Comparison of ENCODE assay signal across 25 mouse cellular contexts in genomic region chr19:4129462-4129861, GRCm38 (mm10). TPM values are rescaled to one million over a fixed set of nuclear protein-coding genes. Genes with fewer than 3 reads are reported as not detected.
DNase-seq lines count a peak whose midpoint lies in the region; ATAC-seq and TF ChIP-seq lines count a peak whose summit lies in the region.
"Had no signal": no experiment of that assay in that cellular context is flagged by ENCODE, and none has a peak within 500 bp of the region (broad histone marks: within the 10 kb centered on the region; RNA-seq: fewer than 3 reads in every experiment).

No protein-coding gene starts in this region.

- H3K4me1 ChIP-seq in embryonic facial prominence, embryonic 13.5 days, result peaks cover 20% of the 10 kb centered on the region
- peaks cover 28% of the 10 kb centered on the region for H3K4me1 ChIP-seq in embryonic facial prominence, embryonic 10.5 days
- peaks cover 21% of the 10 kb centered on the region for H3K4me1 ChIP-seq in heart, embryonic 15.5 days (replicated peaks)
- peaks cover 78% of the 10 kb centered on the region for H3K4me1 ChIP-seq in liver, embryonic 13.5 days (replicated peaks)

- DNase-seq in embryonic facial prominence, embryonic 10.5 days (ENCODE audit: low spot score), result no peak
- DNase-seq in heart, adult 9 months (ENCODE audit: low spot score in 2 of 2), result no peak
- no peak for DNase-seq in liver, embryonic 13.5 days
- DNase-seq in liver, result no peak
- no peak for DNase-seq in embryo, embryonic 11 days
- DNase-seq: adrenal gland, postnatal 14 days; cerebellum, adult 8-10 months; cerebellum, postnatal 36 days; kidney, postnatal 36 days; layer of hippocampus, postnatal 36 days; lung, adult 18-20 months; lung, postnatal 10 days; retina, postnatal 1 day; right cerebral cortex, postnatal 25 days; spleen, adult 18-20 months had no signal

- no peak for ATAC-seq in embryonic facial prominence, embryonic 13.5 days (ENCODE audit: insufficient number of reproducible peaks, insufficient read depth, low FRiP score, low TSS enrichment, low read depth)
- ATAC-seq in heart, embryonic 15.5 days (replicated peaks; ENCODE audit: insufficient number of reproducible peaks, insufficient read depth, low FRiP score, low read depth), result no peak
- ATAC-seq in liver, embryonic 13.5 days (ENCODE audit: low read depth), result no peak
- ATAC-seq: forebrain, embryonic 13.5 days had no signal

- no peak overlapping the region for H3K27ac ChIP-seq in embryonic facial prominence, embryonic 13.5 days
- no peak overlapping the region for H3K27ac ChIP-seq in embryonic facial prominence, embryonic 10.5 days (replicated peaks)
- peak overlapping the region; percentile 35; the same call in 1 of the 2 replicates for H3K27ac ChIP-seq in heart, embryonic 15.5 days
- peak overlapping the region; percentile 91 for H3K27ac ChIP-seq in liver, embryonic 13.5 days
- H3K27ac ChIP-seq: forebrain, embryonic 13.5 days; hindbrain, embryonic 14.5 days; midbrain, embryonic 12.5 days; neural tube, embryonic 13.5 days had no signal

- no peaks in the 10 kb centered on the region for H3K9me3 ChIP-seq in embryonic facial prominence, embryonic 13.5 days
- no peaks in the 10 kb centered on the region for H3K9me3 ChIP-seq in embryonic facial prominence, embryonic 10.5 days
- no peaks in the 10 kb centered on the region for H3K9me3 ChIP-seq in heart, embryonic 15.5 days (replicated peaks)
- H3K9me3 ChIP-seq in liver, embryonic 13.5 days (replicated peaks), result no peaks in the 10 kb centered on the region
- H3K9me3 ChIP-seq: forebrain, embryonic 13.5 days; midbrain, embryonic 12.5 days; neural tube, embryonic 13.5 days had no signal

- 0 out of 2 replicates have a peak overlapping the region, but pooled peaks have one; percentile 11 for H3K9ac ChIP-seq in embryonic facial prominence, embryonic 13.5 days
- H3K9ac ChIP-seq in heart, embryonic 15.5 days, result no peak overlapping the region
- H3K9ac ChIP-seq in liver, embryonic 13.5 days, result peak overlapping the region; percentile 77
- H3K9ac ChIP-seq: forebrain, embryonic 13.5 days; hindbrain, embryonic 14.5 days; midbrain, embryonic 12.5 days; neural tube, embryonic 13.5 days had no signal

- H3K27me3 ChIP-seq in embryonic facial prominence, embryonic 13.5 days, result no peaks in the 10 kb centered on the region
- no peaks in the 10 kb centered on the region for H3K27me3 ChIP-seq in embryonic facial prominence, embryonic 10.5 days (replicated peaks; ENCODE audit: low read depth, poor library complexity, severe bottlenecking)
- H3K27me3 ChIP-seq in heart, embryonic 15.5 days, result no peaks in the 10 kb centered on the region
- no peaks in the 10 kb centered on the region for H3K27me3 ChIP-seq in liver, embryonic 13.5 days
- H3K27me3 ChIP-seq in myocyte (ENCODE audit: control insufficient read depth, insufficient read depth, insufficient read length), result no peaks in the 10 kb centered on the region
- H3K27me3 ChIP-seq: forebrain, embryonic 13.5 days; midbrain, embryonic 12.5 days; neural tube, embryonic 13.5 days had no signal

- no peak overlapping the region for H3K4me2 ChIP-seq in embryonic facial prominence, embryonic 13.5 days
- no peak overlapping the region for H3K4me2 ChIP-seq in heart, embryonic 15.5 days
- H3K4me2 ChIP-seq in liver, embryonic 13.5 days, result peak overlapping the region; percentile 68
- H3K4me2 ChIP-seq in myocyte (ENCODE audit: low read depth), result peak overlapping the region; percentile 48
- H3K4me2 ChIP-seq: forebrain, embryonic 13.5 days; hindbrain, embryonic 14.5 days; midbrain, embryonic 12.5 days; neural tube, embryonic 13.5 days had no signal

- no peak overlapping the region for H3K4me3 ChIP-seq in embryonic facial prominence, embryonic 13.5 days
- no peak overlapping the region for H3K4me3 ChIP-seq in embryonic facial prominence, embryonic 10.5 days
- no peak overlapping the region for H3K4me3 ChIP-seq in heart, embryonic 15.5 days
- H3K4me3 ChIP-seq in liver, embryonic 13.5 days (replicated peaks), result no peak overlapping the region
- H3K4me3 ChIP-seq in myocyte, result no peak overlapping the region
- H3K4me3 ChIP-seq: forebrain, embryonic 13.5 days; midbrain, embryonic 12.5 days; neural tube, embryonic 13.5 days had no signal

- 95% methylated on average over 7 of the region's 7 CpGs for WGBS in embryonic facial prominence, embryonic 13.5 days
- WGBS in embryonic facial prominence, embryonic 10.5 days, result 93% methylated on average over 7 of the region's 7 CpGs
- 94% methylated on average over 7 of the region's 7 CpGs for WGBS in heart, embryonic 15.5 days
- 91% methylated on average over 7 of the region's 7 CpGs for WGBS in liver, embryonic 13.5 days (ENCODE audit: insufficient replicate concordance)

- no peak overlapping the region for H3ac ChIP-seq in myocyte (ENCODE audit: control insufficient read depth, insufficient read length)

- H3K79me2 ChIP-seq in myocyte (ENCODE audit: control insufficient read depth, insufficient read depth), result peaks cover 17% of the 10 kb centered on the region

- H3K36me3 ChIP-seq in embryonic facial prominence, embryonic 13.5 days, result peaks cover 54% of the 10 kb centered on the region
- H3K36me3 ChIP-seq in embryonic facial prominence, embryonic 10.5 days (replicated peaks), result peaks cover 65% of the 10 kb centered on the region
- peaks cover 33% of the 10 kb centered on the region for H3K36me3 ChIP-seq in heart, embryonic 15.5 days
- H3K36me3 ChIP-seq in liver, embryonic 13.5 days, result peaks cover 53% of the 10 kb centered on the region
- peaks cover 18% of the 10 kb centered on the region for H3K36me3 ChIP-seq in myocyte (ENCODE audit: control insufficient read depth, insufficient read depth)

- TF ChIP-seq POLR2A in myocyte (IDR thresholded peaks at IDR 0.05; ENCODE audit: insufficient read length, low read depth), result no peak

TF ChIP-seq in myocyte, 11 proteins besides CTCF, POLR2A, EP300 and RAD21:
- TF ChIP-seq REST (IDR thresholded peaks at IDR 0.05; ENCODE audit: insufficient read depth, insufficient read length) (no peak), MYOD1 (IDR thresholded peaks at IDR 0.05; ENCODE audit: control insufficient read depth in 1 of 3, insufficient read length in 2 of 3, low read depth in 2 of 3) (no peak), POLR2AphosphoS2 (IDR thresholded peaks at IDR 0.05; ENCODE audit: insufficient read length, low read depth) (no peak), MYOG (IDR thresholded peaks at IDR 0.05; ENCODE audit: control insufficient read depth in 1 of 3, insufficient read depth in 1 of 3, insufficient read length in 2 of 3, low read depth in 2 of 3) (no peak), SRF (IDR thresholded peaks at IDR 0.05; ENCODE audit: control insufficient read depth, insufficient read length, low read depth) (no peak), TCF12 (IDR thresholded peaks at IDR 0.05; ENCODE audit: insufficient read depth, poor library complexity, severe bottlenecking) (no peak), CEBPB (IDR thresholded peaks at IDR 0.05; ENCODE audit: insufficient read depth, poor library complexity, severe bottlenecking) (no peak), MAX (IDR thresholded peaks at IDR 0.05; ENCODE audit: low read depth) (no peak), TCF3 (IDR thresholded peaks at IDR 0.05; ENCODE audit: insufficient read length, low read depth) (no peak), USF1 (IDR thresholded peaks at IDR 0.05; ENCODE audit: low read depth) (no peak)

RNA-seq across cellular contexts. Expression of gene Aip, which starts 3.8 kb away (rescaled TPM):
- polyA plus RNA-seq in embryonic facial prominence, embryonic 13.5 days (2015; fragmentation: Nextera tagmentation; extraction: Ambion mirVana), result 97.6 and 107 TPM in 2 replicates
- 70.9 and 71.1 TPM in 2 replicates for polyA plus RNA-seq in embryonic facial prominence, embryonic 10.5 days (2016; fragmentation: Nextera tagmentation; extraction: Ambion mirVana)
- polyA plus RNA-seq in heart, embryonic 15.5 days (2015; fragmentation: Nextera tagmentation; extraction: Ambion mirVana), result 78.1 and 92.5 TPM in 2 replicates
- 37.7 and 38.9 TPM in 2 replicates for polyA plus RNA-seq in liver, embryonic 13.5 days (2015; fragmentation: Nextera tagmentation; extraction: Ambion mirVana)
- polyA plus RNA-seq in myocyte (2012; fragmentation: generic; extraction: Trizol), result 250 TPM

RNA-seq across cellular contexts. Expression of gene Gpr152, which starts 10.1 kb away (rescaled TPM):
- not detected in 2 replicates for polyA plus RNA-seq in embryonic facial prominence, embryonic 13.5 days (2015; fragmentation: Nextera tagmentation; extraction: Ambion mirVana)
- polyA plus RNA-seq in embryonic facial prominence, embryonic 10.5 days (2016; fragmentation: Nextera tagmentation; extraction: Ambion mirVana), result not detected in 2 replicates
- polyA plus RNA-seq in heart, embryonic 15.5 days (2015; fragmentation: Nextera tagmentation; extraction: Ambion mirVana), result 0.04 TPM in 1 of 2 replicates, not detected in the other
- 0.02 TPM in 1 of 2 replicates, not detected in the other for polyA plus RNA-seq in liver, embryonic 13.5 days (2015; fragmentation: Nextera tagmentation; extraction: Ambion mirVana)
- polyA plus RNA-seq in myocyte (2012; fragmentation: generic; extraction: Trizol), result not detected
- polyA plus RNA-seq: hindbrain, embryonic 14.5 days; intestine, embryonic 14.5 days; kidney, embryonic 14.5 days; limb, embryonic 11.5 days; midbrain, embryonic 12.5 days; neural tube, embryonic 13.5 days had no signal

RNA-seq across cellular contexts. Expression of gene Cabp4, which starts 14.4 kb away (rescaled TPM):
- not detected in 2 replicates for polyA plus RNA-seq in embryonic facial prominence, embryonic 13.5 days (2015; fragmentation: Nextera tagmentation; extraction: Ambion mirVana)
- 0.14 TPM in 1 of 2 replicates, not detected in the other for polyA plus RNA-seq in embryonic facial prominence, embryonic 10.5 days (2016; fragmentation: Nextera tagmentation; extraction: Ambion mirVana)
- not detected in 2 replicates for polyA plus RNA-seq in heart, embryonic 15.5 days (2015; fragmentation: Nextera tagmentation; extraction: Ambion mirVana)
- polyA plus RNA-seq in liver, embryonic 13.5 days (2015; fragmentation: Nextera tagmentation; extraction: Ambion mirVana), result 0.07 and 0.13 TPM in 2 replicates
- 0.10 TPM for polyA plus RNA-seq in myocyte (2012; fragmentation: generic; extraction: Trizol)
- polyA plus RNA-seq: intestine, embryonic 14.5 days; limb, embryonic 11.5 days had no signal

RNA-seq across cellular contexts. Expression of gene Coro1b, which starts 19.0 kb away (rescaled TPM):
- polyA plus RNA-seq in embryonic facial prominence, embryonic 13.5 days (2015; fragmentation: Nextera tagmentation; extraction: Ambion mirVana), result 129 and 150 TPM in 2 replicates
- 130 and 134 TPM in 2 replicates for polyA plus RNA-seq in embryonic facial prominence, embryonic 10.5 days (2016; fragmentation: Nextera tagmentation; extraction: Ambion mirVana)
- polyA plus RNA-seq in heart, embryonic 15.5 days (2015; fragmentation: Nextera tagmentation; extraction: Ambion mirVana), result 114 and 137 TPM in 2 replicates
- 70.7 and 72.6 TPM in 2 replicates for polyA plus RNA-seq in liver, embryonic 13.5 days (2015; fragmentation: Nextera tagmentation; extraction: Ambion mirVana)
- polyA plus RNA-seq in myocyte (2012; fragmentation: generic; extraction: Trizol), result 238 TPM

RNA-seq across cellular contexts. Expression of gene Ptprcap, which starts 23.9 kb away (rescaled TPM):
- polyA plus RNA-seq in embryonic facial prominence, embryonic 13.5 days (2015; fragmentation: Nextera tagmentation; extraction: Ambion mirVana), result 2.8 and 3.0 TPM in 2 replicates
- polyA plus RNA-seq in embryonic facial prominence, embryonic 10.5 days (2016; fragmentation: Nextera tagmentation; extraction: Ambion mirVana), result 0.58 TPM in 1 of 2 replicates, not detected in the other
- polyA plus RNA-seq in heart, embryonic 15.5 days (2015; fragmentation: Nextera tagmentation; extraction: Ambion mirVana), result 3.6 and 33.8 TPM in 2 replicates
- polyA plus RNA-seq in liver, embryonic 13.5 days (2015; fragmentation: Nextera tagmentation; extraction: Ambion mirVana), result 18.8 and 21.3 TPM in 2 replicates
- 4.9 TPM for polyA plus RNA-seq in myocyte (2012; fragmentation: generic; extraction: Trizol)

Comparison
In these comparisons a context has a peak if more than half of its experiments do, and no peak if none do; other contexts are left out.
1. H3K27ac ChIP-seq: peak in heart, embryonic 15.5 days (single experiment) and liver, embryonic 13.5 days (single experiment); none in embryonic facial prominence, embryonic 13.5 days (single experiment) and embryonic facial prominence, embryonic 10.5 days (single experiment).
2. H3K4me2 ChIP-seq: peak in liver, embryonic 13.5 days (single experiment) and myocyte (single experiment); none in embryonic facial prominence, embryonic 13.5 days (single experiment) and heart, embryonic 15.5 days (single experiment).